Mouse (Mus musculus): ENCODE measurements around the gene Gzf1.
A peak's percentile ranks its signal among the peaks of the same experiment; 100 is the strongest.

GRCm38 (mm10) chr2:148680775-148681291 lies at the start of gene Gzf1:
- TF ChIP-seq CTCF (IDR thresholded peaks at IDR 0.05; ENCODE audit: borderline replicate concordance, control insufficient read depth, extremely low read depth, insufficient read depth, low read length, poor library complexity) (peak; percentile 77), POLR2A (IDR thresholded peaks at IDR 0.05; ENCODE audit: control insufficient read depth, extremely low read depth, insufficient read depth, low read length, poor library complexity) (peak; percentile 71)

Data from thymus, adult 2 months (tissue).